Mouse (Mus musculus) left cerebral cortex, adult 18-20 months (tissue): ENCODE measurements at regions not wholly inside any gene's neighbourhood (a gene's known extent, or its start where the extent isn't known, plus 50 kb on each side); places are given as distances from the start of the nearest gene placed in this dataset.
"Not testable (repeated sequence)": the region's sequence is repeated elsewhere in the genome, so short reads cannot be mapped to it uniquely, and the experiment has no call there.

Experiments
- DNase-seq, 2 experiments: peaks; one replicate each; pipeline ENCODE4 v3.0.0; 2021 to 2022; ENCODE audit warnings: low spot score in 2 of 2, mixed read lengths in 1 of 2

GRCm38 (mm10) chr8:112427721-112428389 lies 142.0 kb upstream of the Cntnap4 start:
- no peak for DNase-seq

DNA sequence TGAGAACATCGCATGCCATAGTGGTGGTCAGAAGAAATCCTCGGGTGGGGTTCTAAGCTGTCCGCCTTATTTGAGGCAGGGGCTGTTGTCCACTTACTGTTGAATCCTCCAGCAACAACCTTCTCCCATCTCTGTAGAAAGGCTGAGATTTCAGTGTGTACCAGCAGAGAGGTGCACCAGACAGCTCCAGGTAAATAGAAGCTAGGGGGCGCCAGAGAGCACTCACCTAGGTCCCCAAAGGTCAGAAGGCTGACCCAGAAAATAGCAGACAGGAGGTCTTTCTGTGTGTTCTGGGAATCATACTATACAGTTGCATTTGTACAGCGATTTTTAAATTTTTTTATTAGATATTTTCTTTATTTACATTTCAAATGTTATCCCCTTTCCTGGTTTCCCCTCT lies 157.9 kb upstream of the Cntnap4 start:
- DNase-seq: no peak

DNA sequence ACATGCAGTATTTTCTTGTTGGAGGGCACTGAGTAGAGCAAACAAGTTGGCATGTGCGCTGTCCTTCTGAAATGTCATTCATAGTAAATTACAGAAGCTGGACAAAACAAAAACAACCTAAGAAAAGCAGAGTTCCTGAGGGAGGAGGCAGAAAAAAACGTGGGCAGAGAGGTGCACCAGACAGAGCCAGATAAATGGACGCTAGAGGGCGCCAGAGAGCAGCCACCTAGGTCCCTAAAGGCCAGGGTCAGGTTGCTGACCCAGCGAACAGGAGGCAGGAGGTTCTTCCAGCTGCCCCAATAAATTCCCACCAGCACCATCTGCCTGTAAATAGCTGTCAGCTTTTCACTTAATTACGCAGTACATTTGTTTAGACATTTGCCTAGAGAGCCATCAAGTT lies 158.6 kb upstream of the Cntnap4 start:
- DNase-seq: peak; percentile 11 to 42

DNA sequence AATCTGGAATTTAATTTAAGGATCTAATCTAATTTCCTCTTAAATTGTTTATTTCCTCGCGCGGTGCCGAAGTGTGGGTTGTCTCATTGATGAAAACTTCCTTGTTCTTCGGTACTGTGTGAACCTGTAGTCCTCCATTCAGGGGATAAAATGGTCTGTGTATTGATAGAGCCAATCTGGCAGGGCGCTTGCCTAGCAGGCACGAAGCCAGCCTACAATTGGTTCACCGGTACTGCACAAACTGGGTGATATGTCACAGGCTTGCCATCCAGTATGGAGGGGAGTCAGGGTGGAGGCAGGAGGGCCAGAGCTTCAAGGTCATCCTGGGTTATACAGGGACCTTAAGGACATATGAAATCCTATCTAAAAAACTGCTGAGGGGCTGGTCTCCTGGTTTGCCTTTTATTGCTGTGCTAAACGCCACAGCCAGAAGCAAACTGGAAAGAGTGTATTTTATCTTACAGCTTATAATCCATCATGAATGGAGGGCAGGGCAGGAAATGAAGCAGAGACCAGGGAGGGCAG lies 161.6 kb upstream of the Cntnap4 start:
- no peak for DNase-seq

DNA sequence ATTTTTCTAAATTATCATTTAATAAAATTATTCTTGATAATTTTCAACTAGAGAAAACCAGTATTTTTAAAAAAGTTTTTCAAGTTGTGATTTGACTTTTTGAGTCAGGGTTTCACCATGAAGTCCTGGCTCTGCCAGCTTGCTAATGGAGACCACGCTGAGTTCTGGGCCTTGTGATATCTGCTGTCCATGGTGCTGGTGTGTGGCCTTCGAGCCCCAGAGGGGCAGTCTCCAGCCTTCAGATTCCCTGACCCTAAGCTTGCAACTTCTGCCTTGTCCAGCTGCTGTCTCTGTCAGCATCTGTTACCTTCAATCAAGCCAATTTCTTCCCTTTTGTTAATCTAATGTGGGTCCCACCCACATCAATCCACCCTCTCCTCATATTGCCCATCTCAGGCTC lies 165.8 kb upstream of the Cntnap4 start:
- DNase-seq: no peak

DNA sequence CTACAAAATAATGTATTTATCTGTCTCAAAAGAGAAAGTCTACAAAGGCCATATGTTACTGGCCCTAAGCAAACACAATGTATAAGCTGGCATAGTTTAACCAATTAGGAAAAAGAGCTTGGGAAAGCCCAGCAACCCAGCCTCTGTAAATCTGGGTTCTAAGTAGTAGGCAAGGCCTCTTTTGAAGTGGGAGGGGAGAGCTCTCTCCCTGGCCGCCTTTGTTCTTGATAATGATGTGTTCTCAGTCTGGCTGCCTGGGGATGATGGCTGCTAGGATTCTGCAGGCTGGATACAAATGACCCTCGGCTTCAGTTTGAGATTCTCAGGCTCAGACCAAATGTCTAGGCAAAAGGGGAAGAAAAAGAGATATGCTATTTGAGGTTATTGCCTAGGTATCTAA lies 172.4 kb upstream of the Cntnap4 start:
- no peak for DNase-seq

DNA sequence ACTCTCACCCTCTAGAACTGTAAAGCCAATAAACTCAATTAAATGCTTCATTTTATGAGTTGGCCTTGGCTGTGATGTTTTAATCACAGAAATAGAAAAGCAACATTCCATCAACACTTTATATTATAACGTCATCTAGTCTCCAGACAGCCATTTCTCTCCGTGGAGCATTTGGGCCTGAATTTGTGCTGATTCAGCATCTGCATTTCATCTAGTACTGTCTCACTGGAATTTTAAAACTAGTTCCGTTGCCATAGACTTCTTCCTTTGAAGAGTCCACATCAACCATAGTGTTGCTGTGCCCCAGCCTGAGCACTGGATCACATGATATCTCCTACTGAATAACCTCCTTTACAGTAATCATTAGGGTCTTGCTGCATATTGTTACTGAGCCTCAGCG lies 179.7 kb upstream of the Cntnap4 start:
- no peak for DNase-seq

- DNase-seq: peak; percentile 3 to 17
Measured at GRCm38 (mm10) chr8:112348323-112348722, 221.5 kb upstream of the Cntnap4 start.

- DNase-seq: peak in 1 of 2 experiments; percentile 11
Measured at GRCm38 (mm10) chr8:112333171-112333570, 236.7 kb upstream of the Cntnap4 start.

DNA sequence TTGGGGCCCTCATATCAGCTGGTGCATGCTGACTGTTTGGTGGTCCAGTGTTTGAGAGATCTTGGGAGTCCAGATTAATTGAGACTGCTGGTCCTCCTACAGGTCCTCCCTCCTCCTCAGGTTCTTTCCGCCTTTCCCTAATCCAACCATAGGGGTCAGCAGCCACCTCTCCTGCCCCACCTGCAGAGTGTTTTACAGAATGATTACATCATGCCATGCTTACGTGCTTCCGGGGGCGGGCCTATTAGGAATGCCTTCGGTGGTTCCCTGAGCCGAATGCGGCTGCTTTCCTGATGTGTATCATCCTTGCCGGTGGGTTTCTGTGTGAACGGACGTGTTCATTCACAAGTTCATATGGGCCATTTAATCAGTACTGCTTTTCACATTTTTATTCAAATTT lies 237.8 kb upstream of the Cntnap4 start:
- DNase-seq: no peak

DNA sequence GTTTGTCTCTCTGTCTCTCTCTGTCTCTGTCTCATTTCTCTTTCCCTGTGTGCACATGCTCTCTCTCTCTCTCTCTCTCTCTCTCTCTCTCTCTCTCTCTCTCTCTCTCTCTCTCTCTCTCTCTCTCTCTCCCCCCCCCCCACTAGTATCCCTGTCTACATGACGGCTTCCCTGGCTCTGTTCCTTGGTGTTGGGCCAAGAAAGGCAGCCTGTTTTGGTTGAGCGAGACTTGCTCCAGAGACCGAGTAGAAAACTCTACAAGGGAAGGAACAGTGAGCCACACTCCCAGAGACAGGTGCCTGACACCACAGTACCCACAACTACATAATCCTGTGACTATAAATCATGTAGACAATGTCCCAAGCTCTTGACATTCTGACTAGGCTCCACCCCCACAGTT lies 260.0 kb upstream of the Cntnap4 start:
- DNase-seq: no peak

- DNase-seq: no peak
Measured at GRCm38 (mm10) chr8:112308354-112308753, 261.5 kb upstream of the Cntnap4 start.

- no peak for DNase-seq
Measured at GRCm38 (mm10) chr8:112297021-112297420, 272.8 kb upstream of the Cntnap4 start.

GRCm38 (mm10) chr8:112283316-112283715 lies 268.5 kb upstream of the Gm6793 start:
- DNase-seq: no peak

DNA sequence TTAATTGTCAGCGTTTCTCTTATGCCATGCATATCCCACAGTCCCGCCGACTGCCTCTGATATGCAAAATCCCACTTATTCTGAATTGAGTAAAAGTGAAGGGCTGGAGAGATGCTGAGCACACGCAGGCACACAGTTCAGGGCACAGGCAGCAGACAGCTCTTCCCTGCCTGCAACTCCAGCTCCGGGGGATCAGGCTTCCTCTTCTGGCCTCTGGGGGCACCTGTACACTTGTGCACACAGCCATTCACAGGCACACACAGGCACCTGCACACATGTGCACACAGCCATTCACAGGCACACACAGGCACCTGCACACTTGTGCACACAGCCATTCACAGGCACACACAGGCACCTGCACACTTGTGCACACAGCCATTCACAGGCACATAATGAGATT lies 254.8 kb upstream of the Gm6793 start:
- DNase-seq: no peak

GRCm38 (mm10) chr8:112269214-112269566 lies 254.4 kb upstream of the Gm6793 start:
- DNase-seq: no peak

DNA sequence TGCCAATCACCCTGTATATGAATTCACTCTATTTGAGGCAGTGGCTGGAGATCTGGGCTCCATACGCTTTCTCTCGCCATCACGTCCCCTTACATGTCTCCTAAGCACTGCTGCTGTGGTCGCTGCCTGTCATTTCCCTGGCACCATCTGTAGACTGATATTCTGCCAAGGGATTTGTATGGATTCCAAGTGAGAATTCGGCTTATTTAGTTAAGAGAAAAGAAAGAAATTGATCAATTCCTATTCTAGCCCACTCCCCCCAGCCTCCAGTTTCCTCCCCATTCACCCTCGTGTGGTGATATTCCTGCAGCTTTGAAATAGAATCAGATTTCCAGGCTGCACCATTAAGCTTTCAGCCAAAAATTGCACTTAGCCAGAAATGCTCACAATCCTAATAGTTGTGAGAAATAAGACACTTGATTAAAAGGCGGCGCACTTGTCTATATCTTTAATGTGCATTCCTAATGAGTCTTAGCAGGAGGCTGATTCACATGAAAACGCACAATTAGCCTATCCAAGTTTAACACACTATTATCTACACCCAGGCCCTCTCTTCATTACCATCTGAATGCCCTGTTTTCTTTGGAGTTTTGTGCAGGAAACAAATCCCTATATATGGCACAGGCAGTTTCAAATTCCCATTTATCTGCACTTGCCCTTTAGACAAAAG lies 253.8 kb upstream of the Gm6793 start:
- DNase-seq: no peak

DNA sequence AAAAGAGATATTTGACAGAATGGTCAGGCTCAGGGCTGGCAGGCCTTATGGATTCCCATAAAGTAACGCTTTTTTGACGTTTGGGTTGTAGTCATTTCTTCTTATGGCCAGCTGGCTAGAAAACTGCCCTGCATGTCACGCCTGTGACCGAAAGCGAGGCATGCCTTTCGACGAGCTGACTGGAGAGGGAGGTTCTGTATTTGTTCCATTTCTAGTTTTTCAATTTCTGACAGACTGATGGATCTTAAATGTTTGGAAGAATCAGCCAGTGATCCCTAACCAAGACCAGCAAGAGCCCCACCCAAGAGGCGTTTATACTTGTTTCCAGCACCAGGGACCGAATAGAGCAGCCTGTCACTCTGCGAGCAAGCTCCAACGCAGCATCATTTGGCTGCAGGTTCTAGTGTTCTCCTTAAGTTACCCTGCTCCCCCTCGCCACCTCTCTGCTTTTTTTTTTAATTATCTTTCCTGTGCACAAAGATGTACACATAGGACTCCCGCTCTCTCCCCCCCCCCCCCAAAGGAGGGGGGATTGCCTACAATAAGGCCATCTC lies 243.2 kb upstream of the Gm6793 start:
- no peak for DNase-seq

- no peak for DNase-seq
Measured at GRCm38 (mm10) chr8:112257311-112257894, 242.6 kb upstream of the Gm6793 start.

- DNase-seq: not testable (repeated sequence)
Measured at GRCm38 (mm10) chr8:112246629-112247028, 231.8 kb upstream of the Gm6793 start.

- peak; percentile 3 to 30 for DNase-seq
Measured at GRCm38 (mm10) chr8:112238681-112239080, 223.8 kb upstream of the Gm6793 start.

GRCm38 (mm10) chr8:112236751-112237150 lies 221.9 kb upstream of the Gm6793 start:
- DNase-seq: not testable (repeated sequence)
